Mouse (Mus musculus): Measurements from ENCODE around the gene Tnfsf10.
"Not testable (repeated sequence)": the region's sequence is repeated elsewhere in the genome, so short reads cannot be mapped to it uniquely, and the experiment has no call there.

The Tnfsf10 gene

GRCm38 (mm10) chr3:27316559-27317287, at the start of gene Tnfsf10:
Tnfsf10 (plus strand) TSS chr3:27317028.
- DNase-seq (ENCODE audit: low spot score), result peak; percentile 23

DNA sequence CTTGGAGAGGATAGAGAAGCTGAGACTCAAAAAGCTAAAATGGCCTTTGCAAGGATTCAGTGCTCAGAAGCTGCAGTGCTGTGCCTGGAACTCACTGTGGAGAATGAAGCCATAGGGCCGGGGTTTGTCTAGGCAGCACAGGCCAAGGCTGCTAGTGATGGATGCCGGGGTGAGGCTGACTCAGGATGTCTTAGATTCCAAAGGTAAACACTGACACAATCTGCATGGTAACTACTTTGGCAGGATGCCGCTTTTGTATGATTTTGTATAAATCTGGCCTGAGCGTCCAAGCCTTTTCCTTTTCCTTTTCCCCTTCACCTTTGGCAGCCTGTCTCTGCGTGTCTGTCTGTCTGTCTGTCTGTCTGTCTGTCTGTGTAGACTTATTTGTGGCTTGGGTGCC, 49.5 kb upstream of the Tnfsf10 start:
- DNase-seq (ENCODE audit: low spot score), result no peak

- no peak for DNase-seq (ENCODE audit: low spot score)
Measured at GRCm38 (mm10) chr3:27267887-27268286, 48.9 kb upstream of the Tnfsf10 start.

DNA sequence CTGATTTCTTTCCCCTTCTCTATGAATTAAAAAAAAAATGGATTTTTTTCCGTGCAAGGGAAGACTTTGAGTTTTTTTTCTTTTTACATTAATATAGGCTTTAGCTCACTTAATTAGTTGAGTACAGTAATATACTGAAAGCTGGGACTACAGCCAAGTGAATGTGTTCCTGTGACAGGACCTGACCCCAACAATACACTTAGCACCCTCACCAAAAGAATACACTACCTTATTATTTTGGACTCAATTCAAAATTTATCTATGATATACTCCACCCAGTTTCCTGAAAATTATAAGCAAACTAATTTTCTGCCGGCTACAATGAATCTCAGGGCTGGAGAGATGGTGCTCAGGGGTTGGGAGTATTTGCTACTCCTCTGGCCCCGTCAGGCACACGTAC, 47.7 kb upstream of the Tnfsf10 start:
- DNase-seq (ENCODE audit: low spot score), result no peak

GRCm38 (mm10) chr3:27270160-27270962, 46.5 kb upstream of the Tnfsf10 start:
- peak; percentile 24 for DNase-seq (ENCODE audit: low spot score)

GRCm38 (mm10) chr3:27272926-27273745, 43.7 kb upstream of the Tnfsf10 start:
- no peak for DNase-seq (ENCODE audit: low spot score)

GRCm38 (mm10) chr3:27279286-27279925, 37.4 kb upstream of the Tnfsf10 start:
- DNase-seq (ENCODE audit: low spot score), result not testable (repeated sequence)

GRCm38 (mm10) chr3:27280280-27280749, 36.5 kb upstream of the Tnfsf10 start:
- DNase-seq (ENCODE audit: low spot score), result peak; percentile 26

DNA sequence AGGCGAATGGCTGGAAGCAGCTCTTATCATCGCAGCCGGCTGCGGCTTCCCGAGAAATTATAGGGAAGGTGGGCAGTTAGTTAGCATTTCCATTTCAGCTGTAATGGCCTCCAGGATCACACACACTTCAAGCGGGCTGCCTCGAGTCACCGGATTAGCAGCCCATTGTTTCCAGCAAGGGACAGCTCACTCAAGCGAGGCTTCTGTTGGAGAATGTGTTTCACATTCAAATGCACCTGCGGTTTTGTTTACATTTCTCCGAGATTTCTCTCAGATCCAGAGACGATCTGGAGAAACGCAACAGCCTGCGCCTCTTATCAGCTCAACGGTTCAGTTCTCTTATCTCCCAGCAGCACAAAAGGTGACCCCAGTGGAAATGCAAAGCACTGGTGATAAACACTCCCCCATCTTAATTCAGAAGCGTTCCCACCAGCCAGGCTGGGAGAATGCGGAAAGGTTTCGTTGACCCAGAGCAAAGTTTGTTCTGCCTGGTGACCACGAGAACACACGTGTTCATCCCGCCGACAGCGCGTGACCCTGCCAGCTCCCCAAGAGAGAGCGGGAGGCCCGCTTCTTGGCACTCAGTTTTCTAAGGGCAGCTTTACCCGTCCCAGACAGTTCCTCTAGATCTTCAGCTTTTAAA, 33.6 kb upstream of the Tnfsf10 start:
- no peak for DNase-seq (ENCODE audit: low spot score)

- DNase-seq (ENCODE audit: low spot score), result no peak
Measured at GRCm38 (mm10) chr3:27283796-27284195, 33.0 kb upstream of the Tnfsf10 start.

DNA sequence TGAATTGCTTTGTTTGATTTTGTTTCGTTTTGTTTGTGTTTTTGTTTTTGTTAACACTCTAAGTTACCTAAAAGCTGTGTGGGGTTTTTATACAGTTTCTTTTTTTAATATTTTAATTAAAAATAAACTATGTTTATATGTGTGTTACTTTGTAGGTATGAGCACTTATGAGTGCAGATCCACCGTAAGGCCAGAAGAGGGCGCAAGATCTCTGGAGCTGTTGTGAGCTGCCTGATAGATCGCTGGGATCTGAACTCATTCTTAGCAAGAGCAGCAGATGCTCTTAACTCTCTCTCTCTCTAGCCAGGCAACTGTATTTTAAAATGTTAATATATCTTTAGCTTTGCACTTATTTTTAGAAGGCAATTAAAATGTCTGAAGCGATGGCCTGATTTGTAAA, 32.6 kb upstream of the Tnfsf10 start:
- DNase-seq (ENCODE audit: low spot score), result no peak

- no peak for DNase-seq (ENCODE audit: low spot score)
Measured at GRCm38 (mm10) chr3:27285072-27285471, 31.8 kb upstream of the Tnfsf10 start.

- DNase-seq (ENCODE audit: low spot score), result no peak
Measured at GRCm38 (mm10) chr3:27288301-27288700, 28.5 kb upstream of the Tnfsf10 start.

GRCm38 (mm10) chr3:27288909-27289308, 27.9 kb upstream of the Tnfsf10 start:
- DNase-seq (ENCODE audit: low spot score), result no peak

DNA sequence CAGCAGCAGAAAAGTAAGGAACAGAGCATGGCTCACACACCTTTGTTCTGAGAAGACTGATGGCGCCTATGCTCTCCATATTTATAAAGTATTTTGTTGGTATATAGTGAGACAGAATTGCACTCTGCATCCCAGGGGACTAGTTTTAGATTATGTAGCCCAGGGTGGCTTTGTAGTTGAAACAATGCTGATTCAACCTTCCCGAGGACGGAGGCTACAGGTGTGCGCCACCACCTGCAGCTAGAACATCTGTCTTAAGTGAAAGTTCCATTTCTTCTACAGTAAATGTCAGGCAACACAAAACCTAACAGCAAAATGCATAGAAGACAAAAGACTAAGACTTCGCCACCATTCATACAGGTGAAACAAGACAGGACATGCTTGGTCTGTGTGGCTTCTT, 26.5 kb upstream of the Tnfsf10 start:
- DNase-seq (ENCODE audit: low spot score), result no peak

DNA sequence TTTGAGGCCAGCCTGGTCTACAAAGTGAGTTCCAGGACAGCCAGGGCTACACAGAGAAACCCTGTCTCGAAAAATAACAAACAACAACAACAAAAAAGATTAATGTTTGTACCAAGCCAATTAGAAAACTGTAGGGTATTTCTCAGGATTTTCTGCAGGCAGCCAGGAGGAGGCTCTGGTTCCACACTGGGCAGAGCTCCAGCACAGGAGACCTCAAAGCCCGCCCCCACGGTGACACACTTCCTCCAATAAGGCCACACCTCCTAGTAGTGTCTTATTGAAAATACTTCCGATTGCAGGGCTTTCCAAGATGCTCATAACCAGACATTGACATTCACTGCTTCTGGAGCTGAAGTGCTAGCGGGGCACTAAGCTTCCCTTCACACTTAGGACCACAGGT, 25.9 kb upstream of the Tnfsf10 start:
- DNase-seq (ENCODE audit: low spot score), result not testable (repeated sequence)

- DNase-seq (ENCODE audit: low spot score), result not testable (repeated sequence)
Measured at GRCm38 (mm10) chr3:27291411-27291810, 25.4 kb upstream of the Tnfsf10 start.

DNA sequence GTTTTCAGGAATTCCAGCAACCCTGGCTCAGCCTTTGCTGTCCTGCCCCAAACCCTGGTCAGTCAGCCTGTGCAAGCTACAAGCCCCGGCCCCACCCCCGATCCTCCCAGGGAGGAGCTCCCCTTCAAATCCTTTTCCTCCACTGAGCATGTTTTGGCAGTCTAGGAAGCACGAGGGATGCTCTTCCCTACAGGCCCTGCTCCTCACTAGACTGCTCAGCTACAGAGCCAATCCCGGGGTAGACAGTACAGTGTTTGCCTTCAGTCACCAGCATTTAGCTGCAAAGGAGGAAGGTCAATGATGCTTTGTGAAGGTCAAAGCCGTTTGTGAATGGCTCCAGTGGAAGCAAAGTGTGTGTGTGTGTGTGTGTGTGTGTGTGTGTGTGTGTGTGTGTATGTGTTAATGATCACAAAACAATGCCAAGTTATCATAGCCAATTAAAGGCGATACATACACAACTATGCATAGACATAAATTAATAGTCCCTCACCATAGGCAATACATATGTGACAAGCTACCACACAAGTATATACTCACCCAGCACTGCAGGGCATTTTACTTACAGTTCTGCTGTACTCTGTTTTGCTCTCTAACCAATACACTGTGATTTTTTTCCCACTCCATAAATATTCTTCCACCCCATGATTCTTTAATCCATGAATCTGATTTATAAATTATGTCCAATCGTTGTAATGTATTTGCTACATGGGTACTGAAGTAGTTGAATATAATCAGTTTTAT, 23.0 kb upstream of the Tnfsf10 start:
- DNase-seq (ENCODE audit: low spot score), result no peak

DNA sequence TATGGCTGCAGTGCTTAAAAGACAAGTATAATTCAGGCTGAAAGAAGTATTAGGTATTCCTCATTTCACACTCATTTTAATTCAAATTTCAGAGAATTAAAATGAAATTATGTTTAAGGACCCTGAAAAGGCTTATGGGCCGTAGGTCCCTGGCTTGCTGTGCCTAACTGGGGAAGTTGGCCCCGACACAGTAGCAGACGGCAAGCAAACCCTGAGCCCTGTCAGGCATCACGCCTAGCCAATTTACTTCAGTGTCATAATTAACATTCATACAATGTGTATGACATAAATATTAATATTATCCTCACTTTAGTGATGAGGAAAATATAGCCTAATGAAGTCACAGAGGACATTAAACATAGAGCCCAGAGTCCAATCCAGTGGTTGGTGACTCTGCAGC, 16.4 kb upstream of the Tnfsf10 start:
- DNase-seq (ENCODE audit: low spot score), result no peak

DNA sequence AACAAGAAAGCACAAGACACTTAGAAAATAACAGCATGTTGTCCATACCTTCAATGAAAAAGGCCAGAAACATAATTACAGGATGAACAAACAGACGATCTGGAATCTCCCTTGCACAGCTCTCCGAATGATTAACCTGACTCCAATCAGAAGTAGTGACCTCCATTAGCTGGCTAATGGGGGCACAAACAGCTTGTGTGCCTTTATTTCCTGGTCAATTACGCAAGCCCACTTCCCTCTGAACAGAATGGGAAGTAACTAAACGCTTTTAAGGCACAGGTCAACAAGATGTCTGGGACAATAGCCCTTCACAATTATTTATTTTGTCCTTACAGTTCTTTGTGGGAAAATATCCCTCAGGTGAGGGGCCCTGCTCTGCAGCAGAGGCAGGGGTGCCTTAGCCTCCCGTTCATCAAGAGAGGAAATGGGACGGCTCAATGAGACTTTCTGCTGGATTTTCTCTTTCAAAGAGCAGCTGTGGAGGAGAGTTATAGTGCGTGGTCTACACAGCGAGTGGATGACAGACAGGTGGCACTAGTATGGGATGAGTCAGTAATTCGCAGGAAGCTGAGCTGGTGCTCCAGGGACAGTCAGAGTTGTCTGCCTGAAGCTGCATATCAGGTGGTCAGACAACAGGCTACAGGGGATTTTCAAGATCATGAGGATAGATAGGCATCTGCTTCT, 14.3 kb upstream of the Tnfsf10 start:
- no peak for DNase-seq (ENCODE audit: low spot score)

Measured in ovary, postnatal 14 days (tissue).